Mouse (Mus musculus) neural tube, embryonic 12.5 days (tissue): ENCODE data around the gene Nup43. TPM values are rescaled to one million over a fixed set of nuclear protein-coding genes. Genes with fewer than 3 reads are reported as not detected.

ENCODE experiments used
- ATAC-seq: fragments of 200-750 bp; cut with Nextera tagmentation; 2 replicates; pipeline ENCODE4 v1.8.0; 2017; ENCODE audit warnings: low read depth, mild to moderate bottlenecking, moderate TSS enrichment, moderate library complexity; ENCODE audit not compliant: low FRiP score
- H3K27ac ChIP-seq: fragments of 300-500 bp; sonication (generic); 2 replicates; pipeline ENCODE4 v1.5.1; 2016
- H3K27me3 ChIP-seq: fragments of 300-500 bp; sonication (generic); replicated peaks from 2 replicates; pipeline ENCODE4 v1.6.1; 2016; ENCODE audit warnings: mild to moderate bottlenecking
- H3K36me3 ChIP-seq: fragments of 300-500 bp; sonication (generic); 2 replicates; pipeline ENCODE4 v1.6.1; 2016; ENCODE audit warnings: mild to moderate bottlenecking
- H3K4me1 ChIP-seq: fragments of 300-500 bp; sonication (generic); 2 replicates; pipeline ENCODE4 v1.6.1; 2016
- H3K4me2 ChIP-seq: fragments of 300-500 bp; sonication (generic); replicated peaks from 2 replicates; pipeline ENCODE4 v1.6.1; 2016; ENCODE audit warnings: mild to moderate bottlenecking
- H3K4me3 ChIP-seq: fragments of 300-500 bp; sonication (generic); 2 replicates; pipeline ENCODE4 v1.5.1; 2016
- H3K9ac ChIP-seq: fragments of 300-500 bp; sonication (generic); 2 replicates; pipeline ENCODE4 v1.6.1; 2016; ENCODE audit warnings: mild to moderate bottlenecking
- H3K9me3 ChIP-seq: fragments of 300-500 bp; sonication (generic); 2 replicates; pipeline ENCODE4 v1.6.1; 2016; ENCODE audit warnings: mild to moderate bottlenecking
- WGBS: fragments of 180-500 bp; shearing (Covaris S2); methylation state at CpG from one replicate; pipeline ENCODE4 v1.1.7; 2016; 5-methylcytosine and 5-hydroxymethylcytosine counted together
- polyA plus RNA-seq: library from polyadenylated mRNA; unstranded; fragments of >200 nt; fragmentation: Nextera tagmentation; extraction: Ambion mirVana; gene quantifications from 2 replicates; pipeline ENCODE4 v1.2.1, GENCODE M21; 2016

Nup43 gene
- polyA plus RNA-seq, 1 experiment from 2014 or later = 40.5 TPM

GRCm38 (mm10) chr10:7700120-7700519 is 32.8 kb downstream of the Nup43 start:
- Histone ChIP-seq H3K4me3 (no peak overlapping the region), H3K4me1 (no peaks in the 10 kb centered on the region), H3K27ac (no peak overlapping the region), H3K27me3 (no peaks in the 10 kb centered on the region), H3K9ac (no peak overlapping the region), H3K4me2 (no peak overlapping the region), H3K9me3 (no peaks in the 10 kb centered on the region), H3K36me3 (peaks cover 85% of the 10 kb centered on the region)
- ATAC-seq = no peak
- 89% methylated on average over 3 of the region's 3 CpGs for WGBS

- H3K9me3 ChIP-seq = no peaks in the 10 kb centered on the region
- no peak overlapping the region for H3K9ac ChIP-seq
- ATAC-seq = no peak
- H3K27me3 ChIP-seq = no peaks in the 10 kb centered on the region
- H3K4me1 ChIP-seq = no peaks in the 10 kb centered on the region
- peaks cover 85% of the 10 kb centered on the region for H3K36me3 ChIP-seq
- H3K4me2 ChIP-seq = no peak overlapping the region
- H3K27ac ChIP-seq = no peak overlapping the region
- no peak overlapping the region for H3K4me3 ChIP-seq
- 96% methylated on average over 6 of the region's 6 CpGs for WGBS
These were observed 35.3 kb downstream of the Nup43 start for GRCm38 (mm10) chr10:7702586-7702985.

- H3K4me1 ChIP-seq = no peaks in the 10 kb centered on the region
- 94% methylated on average over 5 of the region's 5 CpGs for WGBS
- no peak for ATAC-seq
- H3K36me3 ChIP-seq = peaks cover 62% of the 10 kb centered on the region
- H3K4me3 ChIP-seq = no peak overlapping the region
- H3K27ac ChIP-seq = no peak overlapping the region
- no peak overlapping the region for H3K4me2 ChIP-seq
- no peaks in the 10 kb centered on the region for H3K27me3 ChIP-seq
- no peak overlapping the region for H3K9ac ChIP-seq
- no peaks in the 10 kb centered on the region for H3K9me3 ChIP-seq
These were observed 42.8 kb downstream of the Nup43 start for GRCm38 (mm10) chr10:7710121-7710520.

- no peaks in the 10 kb centered on the region for H3K27me3 ChIP-seq
- H3K4me2 ChIP-seq = no peak overlapping the region
- peaks cover 53% of the 10 kb centered on the region for H3K36me3 ChIP-seq
- H3K4me1 ChIP-seq = no peaks in the 10 kb centered on the region
- H3K4me3 ChIP-seq = no peak overlapping the region
- 95% methylated on average over 13 of the region's 13 CpGs for WGBS
- ATAC-seq = no peak
- no peaks in the 10 kb centered on the region for H3K9me3 ChIP-seq
- no peak overlapping the region for H3K27ac ChIP-seq
- H3K9ac ChIP-seq = no peak overlapping the region
These were observed 45.2 kb downstream of the Nup43 start for GRCm38 (mm10) chr10:7712506-7712905.

- no peak overlapping the region for H3K27ac ChIP-seq
- no peaks in the 10 kb centered on the region for H3K4me1 ChIP-seq
- peaks cover 42% of the 10 kb centered on the region for H3K36me3 ChIP-seq
- H3K9me3 ChIP-seq = no peaks in the 10 kb centered on the region
- no peak overlapping the region for H3K4me2 ChIP-seq
- no peak overlapping the region for H3K9ac ChIP-seq
- no peak for ATAC-seq
- H3K27me3 ChIP-seq = no peaks in the 10 kb centered on the region
- H3K4me3 ChIP-seq = no peak overlapping the region
- 81% methylated on average over 7 of the region's 7 CpGs for WGBS
These were observed 47.8 kb downstream of the Nup43 start for GRCm38 (mm10) chr10:7715056-7715455.

GRCm38 (mm10) chr10:7725751-7726500 is 58.6 kb downstream of the Nup43 start, which contains the start of gene Katna1:
Gene Katna1, plus strand, starts transcription at chr10:7726000.
- Histone ChIP-seq H3K4me1 (peaks cover 11% of the 10 kb centered on the region), H3K27me3 (no peaks in the 10 kb centered on the region), H3K4me3 (peak within 1 kb of the TSS; percentile 84), H3K36me3 (no peaks in the 10 kb centered on the region), H3K4me2 (peak within 1 kb of the TSS; percentile 90), H3K27ac (no peak within 1 kb of the TSS), H3K9ac (peak within 1 kb of the TSS; percentile 67), H3K9me3 (no peaks in the 10 kb centered on the region)
- peak; percentile 98 for ATAC-seq
- under 1% methylated on average over 49 of the region's 49 CpGs for WGBS

- H3K36me3 ChIP-seq = no peaks in the 10 kb centered on the region
- ATAC-seq = 0 out of 2 replicates have a peak, but pooled peaks have one; percentile 8
- H3K4me2 ChIP-seq = peak overlapping the region; percentile 90
- H3K9ac ChIP-seq = peak overlapping the region; percentile 67
- under 1% methylated on average over 8 of the region's 8 CpGs for WGBS
- H3K27ac ChIP-seq = no peak overlapping the region
- H3K4me3 ChIP-seq = peak overlapping the region; percentile 84
- H3K4me1 ChIP-seq = peaks cover 14% of the 10 kb centered on the region
- no peaks in the 10 kb centered on the region for H3K9me3 ChIP-seq
- no peaks in the 10 kb centered on the region for H3K27me3 ChIP-seq
These were observed 59.2 kb downstream of the Nup43 start for GRCm38 (mm10) chr10:7726501-7726812.

GRCm38 (mm10) chr10:7727011-7727410 is 59.7 kb downstream of the Nup43 start:
- no peaks in the 10 kb centered on the region for H3K27me3 ChIP-seq
- peak overlapping the region; percentile 27; the same call in 1 of the 2 replicates for H3K9ac ChIP-seq
- no peak for ATAC-seq
- H3K4me1 ChIP-seq = peaks cover 14% of the 10 kb centered on the region
- H3K4me2 ChIP-seq = peak overlapping the region; percentile 90
- H3K9me3 ChIP-seq = no peaks in the 10 kb centered on the region
- peak overlapping the region; percentile 84; the same call in 1 of the 2 replicates for H3K4me3 ChIP-seq
- 31% methylated on average over 3 of the region's 3 CpGs for whole genome bisulfite sequencing
- H3K27ac ChIP-seq = no peak overlapping the region
- H3K36me3 ChIP-seq = no peaks in the 10 kb centered on the region

Other genes with a start within 250 kb of the Nup43 start
- 0.75 and 1.1 TPM in 2 replicates for gene Ulbp1, start 193.9 kb upstream of the Nup43 start, polyA plus RNA-seq
- 21.9 and 27.1 TPM in 2 replicates for gene Lrp11, start 77.7 kb upstream of the Nup43 start, polyA plus RNA-seq
- 143 and 153 TPM in 2 replicates for gene Pcmt1, start 13.6 kb downstream of the Nup43 start, polyA plus RNA-seq
- 12.7 and 13.7 TPM in 2 replicates for gene Lats1, start 13.7 kb downstream of the Nup43 start, polyA plus RNA-seq
- gene Katna1, start 58.5 kb downstream of the Nup43 start, polyA plus RNA-seq = 50.9 and 53.9 TPM in 2 replicates
- gene Ginm1, start 125.3 kb downstream of the Nup43 start, polyA plus RNA-seq = 53.8 and 54.4 TPM in 2 replicates
- 46.6 and 52.4 TPM in 2 replicates for gene Ppil4, start 125.4 kb downstream of the Nup43 start, polyA plus RNA-seq
- gene Zc3h12d, start 165.0 kb downstream of the Nup43 start, polyA plus RNA-seq = 0.05 and 0.09 TPM in 2 replicates